Mouse (Mus musculus): ENCODE results near the gene Foxd3. TPM values are rescaled to one million over a fixed set of nuclear protein-coding genes. Genes with fewer than 3 reads are reported as not detected.

Gene Foxd3
- total RNA-seq, 2 experiments from 2014 or later = 0.90 to 1.1 TPM

GRCm38 (mm10) chr4:99656605-99657429 lies 718 bp downstream of the Foxd3 start:
- peak; percentile 6 to 16 for DNase-seq
- intact Hi-C loops (cut with DNase I) = no loop called here

GRCm38 (mm10) chr4:99657430-99657820 lies 1.3 kb downstream of the Foxd3 start:
- DNase-seq = peak in 1 of 2 experiments; percentile 7
- intact Hi-C loops (cut with DNase I) = no loop called here

GRCm38 (mm10) chr4:99657831-99658470 lies 1.9 kb downstream of the Foxd3 start:
- peak; percentile 16 for DNase-seq
- intact Hi-C loops (cut with DNase I) = no loop called here

GRCm38 (mm10) chr4:99658881-99659280 lies 2.8 kb downstream of the Foxd3 start:
- intact Hi-C loops (cut with DNase I) = no loop called here
- no peak for DNase-seq

DNA sequence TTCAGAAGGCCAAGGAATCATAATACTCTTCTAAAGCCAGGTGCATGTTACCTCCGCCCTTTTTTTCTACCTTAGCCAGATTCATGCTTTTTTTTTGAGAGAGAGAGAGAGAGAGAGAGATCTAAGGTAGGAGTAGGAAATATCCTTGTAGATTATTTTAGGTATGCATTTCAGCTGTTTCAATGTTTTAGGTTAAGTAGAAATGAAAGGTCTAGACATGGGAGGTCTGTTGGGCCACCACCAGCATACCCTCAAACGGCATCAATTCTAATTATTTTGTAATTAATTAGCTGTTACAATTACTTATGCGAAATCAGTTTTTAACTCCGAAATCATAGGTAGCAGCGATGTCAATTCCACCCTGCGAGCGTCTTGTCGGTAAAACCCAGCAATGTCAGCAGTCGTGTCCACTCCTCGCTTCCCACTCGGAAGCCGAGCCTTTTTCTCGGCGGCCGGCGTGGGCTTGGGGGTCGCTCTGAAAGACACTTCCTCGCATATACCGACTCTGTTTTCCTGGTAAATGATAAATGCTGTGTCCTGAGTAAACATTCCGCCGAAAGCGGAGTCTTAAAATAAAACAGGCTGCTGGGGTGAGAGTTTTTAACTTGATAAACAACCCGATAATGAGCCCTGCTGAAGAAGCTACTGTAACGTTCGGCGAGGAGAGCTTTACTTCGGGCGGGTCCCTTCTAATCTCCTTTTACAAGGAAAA lies 3.4 kb downstream of the Foxd3 start:
- peak; percentile 9 to 11 for DNase-seq
- intact Hi-C loops (cut with DNase I) = loop anchor here (5.0 kb wide), 1 partner anchor 108 kb away; no protein-coding TSS in a partner anchor

DNA sequence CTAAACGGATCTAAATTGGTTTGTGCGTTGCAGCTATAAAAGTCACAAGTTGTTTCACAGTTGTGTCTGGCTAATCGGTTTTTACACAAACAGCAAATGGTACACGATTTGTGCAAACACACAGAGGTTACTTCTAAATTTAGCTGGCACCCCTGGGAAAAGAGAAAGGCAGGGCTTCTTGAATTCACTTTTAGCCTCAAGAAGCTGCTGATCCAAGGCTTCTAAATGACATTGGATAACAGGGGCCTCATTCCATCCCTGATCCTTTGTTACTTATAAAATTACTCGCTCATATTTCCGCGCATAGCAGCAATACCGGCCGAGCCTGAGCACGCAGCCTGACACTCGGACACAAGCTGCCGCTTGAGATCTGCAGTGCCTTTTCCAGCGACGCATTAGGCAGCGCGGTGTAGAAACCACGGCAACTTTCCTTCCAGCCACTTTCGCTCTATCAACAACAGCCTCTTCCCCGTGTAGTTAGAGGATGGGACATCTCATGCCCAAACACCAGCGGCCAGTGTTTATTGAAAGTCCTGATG lies 4.0 kb downstream of the Foxd3 start:
- DNase-seq = peak; percentile 13 to 32
- intact Hi-C loops (cut with DNase I) = loop anchor here (5.0 kb wide), 1 partner anchor 107 kb away; no protein-coding TSS in a partner anchor

DNA sequence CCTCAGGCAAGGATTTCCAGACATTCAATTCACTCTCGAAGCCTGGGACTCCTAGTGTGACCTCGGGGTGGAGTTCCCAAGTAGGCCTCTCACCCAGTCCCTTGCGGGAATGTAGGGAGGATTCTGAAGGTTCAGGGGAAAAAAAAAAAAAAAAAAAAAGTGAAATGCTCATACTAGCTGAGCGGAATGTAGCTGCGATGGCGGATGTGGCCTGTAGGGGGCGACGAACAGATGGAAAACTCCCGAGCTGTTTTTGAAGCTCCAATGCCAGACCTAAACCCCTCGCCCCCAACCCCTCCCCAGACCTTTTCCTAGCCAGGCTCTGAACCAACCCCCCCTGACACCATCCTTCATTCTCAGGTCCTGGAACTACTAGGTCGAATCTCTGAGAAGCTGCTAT lies 4.9 kb downstream of the Foxd3 start:
- peak; percentile 64 to 79 for DNase-seq
- intact Hi-C loops (cut with DNase I) = loop anchor here (5.0 kb wide), 1 partner anchor 106 kb away; no protein-coding TSS in a partner anchor

GRCm38 (mm10) chr4:99661956-99662355 lies 5.9 kb downstream of the Foxd3 start:
- intact Hi-C loops (cut with DNase I) = loop anchor here (5.0 kb wide), 1 partner anchor 105 kb away; no protein-coding TSS in a partner anchor
- DNase-seq = no peak

- DNase-seq = no peak
- intact Hi-C loops (cut with DNase I) = loop anchor here (5.0 kb wide), 1 partner anchor 105 kb away; no protein-coding TSS in a partner anchor
Observed at GRCm38 (mm10) chr4:99662431-99662830, 6.3 kb downstream of the Foxd3 start.

- intact Hi-C loops (cut with DNase I) = loop anchor here (5.0 kb wide), 1 partner anchor 104 kb away; no protein-coding TSS in a partner anchor
Observed at GRCm38 (mm10) chr4:99662841-99663567, 6.9 kb downstream of the Foxd3 start.

GRCm38 (mm10) chr4:99663710-99664109 lies 7.6 kb downstream of the Foxd3 start:
- DNase-seq = no peak
- intact Hi-C loops (cut with DNase I) = loop anchor here (5.0 kb wide), 1 partner anchor 104 kb away; no protein-coding TSS in a partner anchor

More at GRCm38 (mm10) chr4:99662841-99663567, 6.9 kb downstream of the Foxd3 start:
- no peak for DNase-seq

DNA sequence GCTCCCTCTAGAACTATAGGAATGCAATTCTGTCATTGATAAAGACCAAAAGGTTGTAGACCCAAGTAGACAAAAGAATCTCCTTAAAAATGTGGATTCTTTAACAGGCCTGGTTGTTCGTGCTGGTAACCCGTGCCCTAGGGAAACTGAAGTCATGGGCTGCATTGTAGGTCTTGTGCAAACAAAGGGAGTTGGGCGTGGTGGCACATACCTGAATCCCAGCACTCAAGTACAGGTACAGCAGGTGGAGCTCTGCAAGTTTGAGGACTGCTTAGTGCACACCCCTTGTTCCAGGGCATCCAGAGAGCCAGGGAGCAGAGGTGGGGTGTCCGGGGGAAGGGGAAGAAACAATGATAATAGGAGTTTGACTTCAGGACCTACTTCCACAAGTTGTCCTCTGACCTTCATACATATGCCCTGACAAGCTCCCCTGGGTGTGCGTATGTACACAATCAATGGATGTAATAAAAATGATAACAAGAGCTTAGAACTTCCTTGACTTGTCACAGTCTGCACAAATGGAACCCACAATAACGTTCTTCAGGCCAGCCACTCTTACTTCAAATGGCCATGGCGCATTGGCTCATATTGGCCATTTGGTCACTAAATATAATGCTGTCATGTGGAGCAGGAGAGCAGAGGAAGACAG lies 14.2 kb downstream of the Foxd3 start:
- no peak for DNase-seq
- intact Hi-C loops (cut with DNase I) = no loop called here

- intact Hi-C loops (cut with DNase I) = no loop called here
- no peak for DNase-seq
Observed at GRCm38 (mm10) chr4:99675191-99675590, 19.1 kb downstream of the Foxd3 start.

GRCm38 (mm10) chr4:99683941-99684340 lies 27.8 kb downstream of the Foxd3 start:
- intact Hi-C loops (cut with DNase I) = no loop called here
- peak; percentile 6 to 31 for DNase-seq

GRCm38 (mm10) chr4:99686308-99686707 lies 30.2 kb downstream of the Foxd3 start:
- intact Hi-C loops (cut with DNase I) = no loop called here
- no peak for DNase-seq
